Mouse (Mus musculus): ENCODE measurements at regions not wholly inside any gene's neighbourhood (a gene's known extent, or its start where the extent isn't known, plus 50 kb on each side); places are given as distances from the start of the nearest gene placed in this dataset.

DNA sequence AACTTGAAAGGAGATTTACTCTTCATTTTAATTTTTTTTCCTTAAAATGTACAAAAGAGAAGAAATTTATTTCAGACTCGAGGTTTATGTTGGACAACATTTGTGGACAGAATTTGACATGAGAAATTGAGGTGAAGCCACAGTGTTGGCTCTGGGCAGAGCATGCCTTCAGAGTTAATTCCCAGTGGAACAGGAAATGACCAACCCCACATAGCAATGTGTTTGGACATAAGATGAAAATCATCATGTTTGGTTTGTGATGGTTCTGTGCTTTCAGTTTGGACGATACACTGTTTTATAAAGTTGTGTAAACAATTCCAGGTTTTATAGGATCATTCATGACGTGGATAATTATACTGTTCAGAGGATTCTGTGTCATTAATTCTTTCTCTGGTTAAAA lies 271.9 kb upstream of the Mettl25 start:
- DNase-seq (ENCODE audit: low spot score in 2 of 2): no peak

DNA sequence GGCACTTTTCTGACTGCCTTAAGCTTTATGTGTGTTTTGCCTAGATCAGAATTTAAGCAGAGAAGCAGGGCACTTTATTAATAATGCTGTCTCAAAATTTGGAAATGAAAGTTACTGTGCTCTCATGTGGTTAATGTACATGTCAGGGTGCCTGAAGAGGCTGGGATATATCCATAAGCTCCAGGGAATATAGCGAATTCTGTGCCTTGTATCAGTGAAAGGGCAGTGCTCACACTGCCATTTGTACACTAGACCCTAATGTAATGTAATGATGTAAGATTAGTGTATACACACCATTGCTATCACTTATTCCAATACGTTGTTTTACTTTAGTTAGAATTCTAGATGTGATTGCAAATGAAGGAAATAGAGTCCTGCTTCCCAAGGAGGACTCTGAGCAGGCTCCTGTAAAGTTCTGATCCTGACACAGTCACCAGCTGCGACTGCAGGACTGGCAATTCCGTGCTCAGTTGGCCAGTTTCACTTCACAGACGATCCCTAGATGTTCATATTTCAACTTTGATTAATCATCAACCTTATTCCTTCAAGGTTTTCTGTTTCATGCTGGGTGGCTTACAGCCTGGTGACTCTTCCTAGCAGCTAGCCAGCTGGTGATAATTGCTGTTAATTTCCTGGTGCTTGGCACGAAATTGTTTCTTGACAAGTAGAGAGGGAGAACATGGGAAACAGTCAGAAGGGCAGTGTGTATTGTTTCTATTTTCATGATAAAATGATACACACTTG lies 273.7 kb upstream of the Mettl25 start:
- no peak for DNase-seq (ENCODE audit: low spot score in 2 of 2)

DNA sequence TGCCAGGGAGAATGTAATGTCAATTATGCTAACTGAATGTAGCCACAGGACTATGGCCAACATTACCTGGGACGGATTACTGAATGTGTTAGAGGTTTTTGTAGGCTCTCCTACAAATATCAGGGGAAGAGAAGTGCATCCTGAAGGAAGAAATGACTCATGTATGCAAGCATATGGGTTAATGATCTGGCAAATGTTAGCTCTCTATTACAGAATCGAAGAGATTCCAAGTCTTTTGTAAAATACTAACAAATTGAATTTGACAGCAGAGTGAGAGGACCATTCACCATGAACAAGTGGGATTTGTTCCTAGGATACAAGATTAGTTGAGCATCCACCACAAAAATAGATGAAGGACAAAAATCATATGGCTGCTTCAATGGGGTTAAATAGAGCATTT lies 280.6 kb upstream of the Mettl25 start:
- DNase-seq (ENCODE audit: low spot score in 2 of 2): no peak

DNA sequence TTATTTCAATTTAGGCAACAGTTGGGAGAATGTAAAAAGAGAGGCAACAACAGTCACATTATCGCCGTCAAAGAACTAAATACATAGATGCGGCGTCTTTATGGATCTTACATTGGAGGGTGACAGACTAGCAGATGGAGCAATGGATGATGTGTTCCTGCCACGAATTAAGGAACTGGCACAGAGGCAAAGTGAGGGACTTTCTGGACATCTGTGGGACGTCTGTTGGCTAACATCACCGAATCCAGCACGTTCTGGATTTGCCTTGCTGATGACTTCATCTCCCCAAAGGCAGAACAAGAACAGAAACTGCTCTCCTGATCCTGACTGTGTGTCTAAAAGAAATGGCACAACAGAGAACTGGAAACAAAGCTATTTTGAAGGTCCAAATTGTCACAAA lies 281.8 kb upstream of the Mettl25 start:
- DNase-seq (ENCODE audit: low spot score in 2 of 2): peak in 1 of 2 experiments; percentile 30

DNA sequence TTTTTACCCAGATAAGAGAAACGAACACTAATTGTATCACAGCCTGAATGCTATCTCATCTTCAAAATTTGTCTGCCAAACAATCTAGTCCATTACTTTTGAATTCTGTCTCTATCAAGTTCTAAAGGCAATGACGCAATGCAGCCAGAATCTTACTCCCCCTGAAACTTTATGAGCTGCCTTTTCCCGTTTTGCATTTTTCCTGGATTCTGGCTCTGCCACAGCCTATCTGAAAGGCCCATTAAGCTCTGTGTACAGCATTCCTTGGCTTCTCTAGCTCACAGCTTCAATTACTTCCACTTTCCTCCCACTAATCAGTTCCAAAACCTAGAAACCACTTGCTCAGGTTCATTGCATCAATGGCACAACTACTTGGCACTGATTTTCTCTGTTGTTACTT lies 298.0 kb upstream of the Ppfia2 start:
- no peak for DNase-seq (ENCODE audit: low spot score in 2 of 2)

DNA sequence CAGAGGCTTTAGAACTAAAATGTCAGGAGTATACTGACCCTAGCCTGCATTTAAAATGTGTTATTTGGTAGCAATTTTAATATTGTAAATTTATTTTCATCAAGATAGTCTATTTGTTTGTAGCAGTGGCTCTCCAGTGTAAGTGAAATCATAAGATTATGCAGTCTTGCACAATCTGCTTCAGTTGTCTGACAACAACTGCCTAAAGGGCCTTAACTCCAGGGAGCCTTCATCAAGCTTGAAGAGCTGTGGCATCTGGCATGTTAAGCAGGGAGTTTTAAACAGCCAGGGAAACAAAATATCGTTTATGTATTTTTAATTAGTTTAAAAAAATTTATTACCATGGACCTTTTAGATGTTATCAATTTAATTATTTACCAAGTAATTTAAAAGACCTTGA lies 295.7 kb upstream of the Ppfia2 start:
- no peak for DNase-seq (ENCODE audit: low spot score in 2 of 2)

DNA sequence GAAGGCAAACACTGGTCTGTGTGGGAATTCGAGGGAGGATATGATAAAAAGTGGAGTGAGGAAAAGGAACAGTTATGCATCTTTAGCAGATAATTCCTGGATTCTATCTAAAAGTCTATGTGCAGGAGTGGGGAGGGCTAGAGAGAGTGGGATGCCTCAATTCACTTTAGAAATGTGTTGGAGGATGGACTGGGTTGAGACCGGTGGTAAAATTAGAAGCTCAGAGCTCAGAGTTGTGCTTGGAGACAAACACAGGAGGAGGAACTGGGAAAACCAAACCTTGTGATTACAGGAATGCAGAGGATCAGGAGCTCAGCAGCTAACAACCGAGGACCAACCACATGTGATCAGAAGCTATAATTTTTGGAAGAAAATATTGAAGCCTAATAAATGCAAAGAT lies 290.5 kb upstream of the Ppfia2 start:
- peak; percentile 19 to 46 for DNase-seq (ENCODE audit: low spot score in 2 of 2)

DNA sequence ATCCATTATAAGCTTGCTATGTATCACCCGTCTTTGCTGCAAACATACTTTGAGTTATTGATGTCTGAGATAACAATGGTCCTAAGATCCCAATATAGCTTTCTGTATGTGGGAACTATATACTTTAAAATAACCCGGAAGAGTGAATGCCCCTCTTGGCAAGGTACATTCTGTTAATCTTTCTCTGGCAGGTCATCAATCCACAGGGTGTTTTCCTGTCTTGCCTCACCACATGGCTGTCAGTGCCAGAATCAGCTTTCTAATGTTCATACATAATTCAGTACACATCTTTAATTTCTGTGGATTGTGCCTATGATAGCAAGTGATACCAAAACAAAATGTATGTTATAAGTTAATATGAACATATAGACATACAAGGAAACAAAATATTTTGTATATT lies 267.6 kb upstream of the Ppfia2 start:
- no peak for DNase-seq (ENCODE audit: low spot score in 2 of 2)

DNA sequence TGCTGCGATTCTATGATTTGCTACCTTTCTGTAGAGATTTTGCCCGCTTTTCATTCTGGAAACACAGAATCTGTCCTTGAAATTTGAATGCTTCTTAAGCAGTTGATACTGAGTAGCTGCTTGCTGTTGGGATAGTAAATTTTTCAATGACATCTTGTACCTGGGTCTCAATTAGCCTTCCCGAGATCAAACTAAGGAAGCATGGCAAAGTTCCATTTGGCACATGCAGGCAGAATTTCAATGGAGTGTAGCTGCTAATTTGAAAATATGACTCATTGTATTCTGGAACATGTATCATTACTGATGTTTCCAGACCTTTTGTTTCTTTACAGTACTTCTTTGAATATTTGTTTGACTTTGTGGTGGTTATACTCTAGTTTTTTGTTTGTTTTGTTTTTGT lies 245.9 kb upstream of the Ppfia2 start:
- DNase-seq (ENCODE audit: low spot score in 2 of 2): no peak

DNA sequence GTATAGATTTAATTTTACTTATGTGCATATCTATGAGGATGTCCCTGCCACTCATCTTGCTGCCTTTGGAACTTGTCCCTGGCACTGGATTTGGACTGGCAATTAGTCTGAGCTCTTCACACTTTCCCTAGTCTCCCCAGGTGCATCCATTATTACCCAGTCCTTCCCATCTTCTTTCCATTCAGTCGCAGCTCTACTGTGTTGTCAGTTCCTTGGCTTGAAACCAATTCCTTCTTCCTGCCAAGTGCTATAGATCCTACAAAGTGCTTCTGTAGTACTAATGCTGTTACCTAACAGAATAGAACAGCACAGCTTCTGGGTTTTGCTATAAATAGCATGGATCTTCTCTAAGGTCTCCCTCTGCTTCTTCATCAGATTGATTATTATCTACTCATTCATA lies 228.0 kb upstream of the Ppfia2 start:
- DNase-seq (ENCODE audit: low spot score in 2 of 2): no peak

DNA sequence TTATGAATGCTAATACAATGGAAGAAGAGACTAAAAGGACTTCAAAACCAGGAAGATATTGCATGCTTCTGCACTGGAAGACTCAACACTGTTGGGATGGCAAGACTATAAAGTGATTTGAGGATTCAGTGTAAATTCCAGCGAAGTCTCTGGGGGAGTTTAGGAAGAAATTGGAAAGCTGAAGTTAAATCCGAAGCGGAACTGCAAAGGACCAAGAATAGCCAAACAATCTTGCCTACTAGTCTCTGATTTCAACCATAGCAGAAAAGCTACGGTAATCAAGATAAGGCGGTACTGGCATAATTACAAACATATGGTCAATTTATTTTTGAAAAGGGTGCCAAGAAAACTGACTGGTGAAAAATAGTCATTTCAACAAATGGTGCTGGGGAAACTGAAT lies 216.0 kb upstream of the Ppfia2 start:
- no peak for DNase-seq (ENCODE audit: low spot score in 2 of 2)

DNA sequence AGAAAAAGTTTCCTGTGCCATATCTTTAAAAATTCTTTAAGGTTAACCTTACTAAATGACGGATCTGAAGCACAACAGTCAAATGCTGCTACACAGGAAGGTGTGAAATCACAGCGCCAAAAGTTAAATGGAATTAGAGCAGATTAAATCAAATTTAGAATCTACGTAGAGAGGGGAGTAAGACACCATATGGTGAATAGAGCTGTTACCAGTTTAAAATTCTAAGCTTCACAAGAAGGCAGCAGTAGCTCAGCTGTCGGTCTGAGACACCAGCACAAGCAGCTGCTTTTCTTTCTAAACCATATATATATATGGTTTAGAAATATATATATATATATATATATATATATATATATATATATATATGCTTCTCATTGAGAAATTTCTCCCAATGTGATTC lies 210.3 kb upstream of the Ppfia2 start:
- DNase-seq (ENCODE audit: low spot score in 2 of 2): peak; percentile 15 to 22

DNA sequence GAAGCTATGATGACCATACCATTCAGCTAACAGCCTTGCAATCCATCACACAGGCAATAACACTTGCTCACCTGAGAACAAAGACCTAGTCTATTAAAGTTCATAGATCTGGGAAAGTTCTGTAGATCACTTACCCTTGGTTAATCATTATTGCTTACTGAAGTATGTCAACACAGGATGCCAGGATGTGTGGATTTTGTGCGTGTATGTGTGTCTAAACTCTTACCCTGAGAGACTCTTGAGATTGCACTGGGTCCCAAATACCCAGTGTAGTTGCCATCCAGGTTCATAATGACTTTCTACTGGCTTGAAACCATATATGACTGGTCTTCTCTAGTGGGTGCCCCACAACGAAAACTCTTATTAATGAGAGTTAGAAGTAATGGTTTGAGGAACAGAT lies 196.8 kb upstream of the Ppfia2 start:
- no peak for DNase-seq (ENCODE audit: low spot score in 2 of 2)

DNA sequence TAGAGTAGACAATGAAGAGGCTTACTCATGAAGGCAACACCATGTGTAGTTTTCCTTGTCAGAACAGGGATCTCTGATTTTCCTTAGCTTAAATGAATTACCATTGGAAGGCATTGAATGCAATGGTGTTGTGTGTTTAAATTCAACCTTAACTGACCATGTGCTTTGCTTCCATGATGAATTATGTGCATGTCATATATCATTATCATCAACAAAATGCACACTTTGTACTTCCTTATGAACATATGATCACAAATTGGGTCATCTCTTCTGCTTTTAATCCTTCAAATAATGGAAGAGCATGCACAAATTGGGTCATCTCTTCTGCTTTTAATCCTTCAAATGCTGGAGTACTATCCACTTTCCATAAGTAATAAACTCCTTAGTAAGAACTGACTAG lies 180.2 kb upstream of the Ppfia2 start:
- no peak for DNase-seq (ENCODE audit: low spot score in 2 of 2)

DNA sequence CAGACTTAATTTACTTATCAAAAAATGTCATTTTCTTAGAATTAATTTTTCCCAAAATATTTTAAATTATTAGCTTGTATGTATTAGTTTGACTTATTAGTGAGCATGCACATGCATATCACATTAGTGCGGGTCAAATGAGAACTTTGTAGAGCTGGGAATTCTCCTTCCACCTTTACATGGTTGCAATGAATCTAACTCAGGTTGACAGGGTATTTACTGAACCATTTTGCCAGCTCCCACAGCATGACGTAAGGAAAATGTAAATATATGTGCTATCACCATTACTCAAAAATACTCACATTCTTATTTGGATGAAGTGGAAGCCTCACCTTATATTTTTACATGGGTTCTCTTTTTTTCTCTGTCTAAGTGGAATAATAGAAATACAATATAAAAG lies 179.4 kb upstream of the Ppfia2 start:
- DNase-seq (ENCODE audit: low spot score in 2 of 2): no peak

DNA sequence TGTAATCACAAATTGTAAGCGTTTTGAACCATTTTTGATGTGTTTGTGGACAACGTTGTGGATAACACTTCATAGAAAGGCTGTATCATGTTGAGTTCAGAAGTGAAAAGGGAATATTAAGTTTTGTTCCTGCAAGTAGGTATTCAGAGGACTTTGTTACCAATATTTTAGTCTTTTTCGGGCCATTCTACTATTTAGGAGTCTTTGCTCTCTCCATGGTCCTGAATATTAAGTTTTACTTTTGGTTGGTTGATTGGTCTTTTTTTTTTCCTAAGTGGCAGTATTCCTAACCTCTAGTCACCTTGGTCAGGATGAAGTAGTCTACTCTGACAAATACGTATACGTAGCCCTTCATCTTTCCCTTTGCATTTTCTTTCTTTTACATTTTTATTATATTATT lies 174.6 kb upstream of the Ppfia2 start:
- no peak for DNase-seq (ENCODE audit: low spot score in 2 of 2)

DNA sequence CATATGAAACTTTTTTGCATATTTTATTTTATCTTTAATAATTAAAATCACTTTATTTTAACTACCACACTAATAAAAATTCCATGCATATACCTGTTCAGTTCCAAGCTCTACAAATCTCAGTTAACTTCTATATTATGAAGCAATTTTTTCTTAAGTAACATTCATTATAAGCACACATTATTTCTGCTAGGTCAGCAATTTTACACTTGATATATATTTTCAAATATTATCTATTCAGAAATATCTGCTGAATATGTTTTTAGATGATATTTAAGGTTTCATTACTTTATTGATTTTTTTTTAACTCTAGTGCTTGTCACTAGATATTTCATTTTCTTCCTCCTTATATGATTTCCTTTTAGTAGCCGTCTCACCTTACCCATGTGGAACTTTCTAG lies 135.0 kb upstream of the Ppfia2 start:
- no peak for DNase-seq (ENCODE audit: low spot score in 2 of 2)

DNA sequence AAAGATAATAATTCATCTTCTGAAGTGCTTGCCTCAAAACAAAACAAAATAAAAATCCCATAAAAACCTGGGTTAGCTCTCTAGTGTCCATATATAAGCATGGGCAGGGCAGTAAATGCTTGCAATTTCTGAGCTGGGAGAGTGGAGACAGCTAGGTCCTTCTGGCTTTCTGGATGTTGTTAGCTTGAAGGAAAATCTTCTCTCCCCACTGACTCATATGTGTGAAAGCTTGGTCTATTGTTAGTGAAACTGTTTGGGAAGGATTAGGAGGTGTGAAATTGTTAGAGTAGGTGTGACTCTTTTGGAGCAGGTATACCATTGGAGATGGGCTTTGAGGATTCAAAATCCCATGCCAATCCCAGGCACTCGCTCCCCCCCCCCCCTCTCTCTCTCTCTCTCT lies 118.5 kb upstream of the Ppfia2 start:
- DNase-seq (ENCODE audit: low spot score in 2 of 2): no peak

DNA sequence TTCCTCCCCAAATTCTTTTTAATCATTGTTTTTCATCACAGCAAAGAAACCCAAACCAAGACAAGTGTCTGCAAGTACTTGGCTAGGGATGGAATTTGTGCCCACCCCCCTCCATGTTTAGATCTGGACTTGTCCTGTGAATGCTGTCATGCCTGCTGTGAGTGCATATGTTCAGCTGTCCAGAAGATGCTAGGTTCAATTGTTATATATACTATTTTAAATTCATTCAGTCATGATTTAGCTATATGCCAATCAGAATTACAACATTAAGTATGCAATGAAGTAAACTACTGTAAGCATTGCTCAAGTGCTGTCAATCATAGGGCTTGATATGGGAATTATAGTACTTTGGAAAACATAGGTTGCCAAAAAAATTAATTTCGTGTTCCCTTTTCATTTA lies 94.5 kb upstream of the Ppfia2 start:
- no peak for DNase-seq (ENCODE audit: low spot score in 2 of 2)

DNA sequence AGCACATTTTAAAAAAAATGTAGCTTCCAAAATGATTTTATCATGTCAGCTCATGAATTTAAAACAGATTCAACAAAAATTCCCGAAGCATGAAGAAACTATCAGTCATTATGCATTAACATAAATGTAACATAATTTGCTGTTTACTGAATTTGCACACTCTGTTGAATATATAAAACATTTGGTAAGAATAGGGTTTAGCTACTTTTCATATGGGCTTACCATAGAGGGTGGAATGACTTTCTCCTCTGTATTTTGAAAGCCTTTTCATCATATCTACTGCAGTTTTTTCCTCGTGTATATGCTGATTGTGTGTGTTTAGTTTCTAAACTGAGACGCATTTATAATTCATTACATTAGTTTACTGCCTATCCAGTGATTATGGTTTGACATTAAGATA lies 94.0 kb upstream of the Ppfia2 start:
- no peak for DNase-seq (ENCODE audit: low spot score in 2 of 2)

DNA sequence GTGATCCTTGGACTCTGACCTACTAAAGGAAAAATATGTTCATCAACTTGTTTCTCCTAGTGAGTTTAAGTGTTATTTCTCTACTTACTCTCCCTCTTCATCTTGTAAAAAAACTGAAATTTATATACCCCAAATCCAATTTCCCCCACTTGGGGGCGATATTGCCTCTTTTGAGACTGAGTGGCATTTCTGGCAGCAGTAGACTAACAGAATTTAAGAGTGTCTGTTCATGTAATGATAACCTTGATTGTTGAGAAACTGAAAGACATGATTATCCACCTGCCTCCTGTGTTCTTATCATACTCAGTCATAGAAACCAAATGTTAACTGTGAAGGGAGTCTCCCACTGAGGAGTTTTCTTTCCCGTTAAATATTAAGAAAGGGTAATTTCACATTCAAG lies 89.5 kb upstream of the Ppfia2 start:
- DNase-seq (ENCODE audit: low spot score in 2 of 2): peak in 1 of 2 experiments; percentile 10

DNA sequence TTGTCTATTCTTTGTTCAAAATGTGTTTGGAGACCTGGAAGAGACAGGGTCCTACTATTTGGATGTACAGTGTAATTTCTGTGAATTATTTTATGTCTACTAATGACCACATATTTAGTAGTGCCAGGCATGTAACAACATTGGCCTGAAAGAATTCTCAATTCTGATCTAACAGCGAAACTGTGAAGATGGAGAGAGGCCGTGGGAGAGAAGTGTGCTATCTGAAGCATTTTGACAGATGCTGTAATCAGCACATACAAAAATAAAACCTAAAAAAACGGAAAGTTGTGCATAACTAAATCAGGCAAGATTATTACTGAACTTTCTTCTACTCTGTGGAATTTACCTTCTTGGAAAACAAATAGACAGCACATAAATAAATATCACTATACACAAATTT lies 61.4 kb upstream of the Ppfia2 start:
- no peak for DNase-seq (ENCODE audit: low spot score in 2 of 2)

DNA sequence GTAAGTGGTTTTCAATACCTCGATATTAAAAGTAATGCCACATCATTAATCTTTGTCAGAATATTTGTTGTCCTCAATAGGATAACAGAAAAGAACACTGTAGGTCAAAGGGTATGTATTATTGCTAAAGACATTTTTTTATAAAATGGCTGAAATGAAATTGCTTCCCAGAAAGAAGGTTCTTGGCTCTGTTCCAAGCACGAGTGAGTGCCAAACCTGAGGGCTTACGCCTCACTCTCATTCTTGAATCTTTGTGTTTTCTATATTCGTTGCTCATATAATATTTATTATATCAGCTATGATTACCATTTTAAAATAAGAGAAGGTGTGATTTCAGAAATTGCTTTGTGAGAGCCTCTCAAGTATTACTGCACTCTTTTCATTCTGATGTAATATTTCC lies 57.0 kb upstream of the Ppfia2 start:
- DNase-seq (ENCODE audit: low spot score in 2 of 2): no peak

DNA sequence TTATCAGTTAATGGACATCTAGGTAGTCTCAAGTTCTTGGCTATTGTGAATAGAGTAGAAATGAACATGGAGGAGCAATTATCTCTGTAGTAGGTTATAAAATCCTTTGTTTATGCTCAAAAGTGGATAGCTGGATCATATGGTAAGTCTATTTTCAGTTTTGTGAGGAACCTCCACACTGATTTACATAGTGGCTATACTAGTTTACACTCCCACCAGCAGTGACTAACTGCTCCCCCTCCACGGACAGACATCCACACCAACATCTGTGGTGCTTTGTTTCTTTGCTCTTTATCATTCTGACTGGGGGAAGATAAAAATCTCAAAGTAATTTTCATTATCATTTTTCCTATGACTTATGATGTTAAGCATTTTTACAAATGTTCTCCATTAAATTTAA lies 55.1 kb upstream of the Ppfia2 start:
- DNase-seq (ENCODE audit: low spot score in 2 of 2): peak; percentile 9 to 21

All from left cerebral cortex, adult 9 months (tissue).